Mouse (Mus musculus) midbrain, embryonic 11.5 days (tissue): ENCODE results near the gene Lmo2. TPM values are rescaled to one million over a fixed set of nuclear protein-coding genes. Genes with fewer than 3 reads are reported as not detected.
A peak's percentile ranks its signal among the peaks of the same experiment; 100 is the strongest.

Experiments used
- ATAC-seq: fragments of 200-750 bp; cut with Nextera tagmentation; 2 replicates; pipeline ENCODE4 v1.8.0; 2017; ENCODE audit warnings: moderate TSS enrichment, moderate library complexity; ENCODE audit not compliant: low FRiP score
- DNase-seq: peaks from one replicate; pipeline ENCODE4 v3.0.0; 2015; ENCODE audit warnings: low spot score; ENCODE audit errors: missing footprints
- H3K27ac ChIP-seq: fragments of 300-500 bp; sonication (generic); 2 replicates; pipeline ENCODE4 v1.5.1; 2014; ENCODE audit warnings: low read depth, low read length
- H3K27me3 ChIP-seq: fragments of 300-500 bp; sonication (generic); 2 replicates; pipeline ENCODE4 v1.6.1; 2014; ENCODE audit warnings: mild to moderate bottlenecking, low read length, moderate library complexity, mixed read lengths; ENCODE audit not compliant: control insufficient read depth, insufficient read depth
- H3K36me3 ChIP-seq: fragments of 300-500 bp; sonication (generic); 2 replicates; pipeline ENCODE4 v1.6.1; 2014; ENCODE audit warnings: mild to moderate bottlenecking, low read length, moderate library complexity, mixed read lengths; ENCODE audit not compliant: control insufficient read depth, insufficient read depth
- H3K4me1 ChIP-seq: fragments of 300-500 bp; sonication (generic); 2 replicates; pipeline ENCODE4 v1.6.1; 2014; ENCODE audit warnings: low read length; ENCODE audit not compliant: control insufficient read depth, insufficient read depth
- H3K4me2 ChIP-seq: fragments of 300-500 bp; sonication (generic); 2 replicates; pipeline ENCODE4 v1.6.1; 2014; ENCODE audit warnings: mild to moderate bottlenecking, moderate library complexity
- H3K4me3 ChIP-seq: fragments of 300-500 bp; sonication (generic); 2 replicates; pipeline ENCODE4 v1.5.1; 2014; ENCODE audit warnings: low read depth, low read length
- H3K9ac ChIP-seq: fragments of 300-500 bp; sonication (generic); 2 replicates; pipeline ENCODE4 v1.6.1; 2014; ENCODE audit warnings: low read length
- H3K9me3 ChIP-seq: fragments of 300-500 bp; sonication (generic); 2 replicates; pipeline ENCODE4 v1.6.1; 2016; ENCODE audit warnings: low read length; ENCODE audit not compliant: control insufficient read depth
- WGBS: fragments of 180-500 bp; shearing (Covaris S2); extraction: QIAGEN DNeasy Blood & Tissue Kit; methylation state at CpG from one replicate; pipeline ENCODE4 v1.1.7; 2014; 5-methylcytosine and 5-hydroxymethylcytosine counted together
- polyA plus RNA-seq: library from polyadenylated mRNA; unstranded; fragments of >200 nt; fragmentation: Nextera tagmentation; extraction: Ambion mirVana; gene quantifications from 2 replicates; pipeline ENCODE4 v1.2.1, GENCODE M21; 2014

Gene Lmo2
- polyA plus RNA-seq, 1 experiment from 2014 or later, result 28.6 TPM

DNA sequence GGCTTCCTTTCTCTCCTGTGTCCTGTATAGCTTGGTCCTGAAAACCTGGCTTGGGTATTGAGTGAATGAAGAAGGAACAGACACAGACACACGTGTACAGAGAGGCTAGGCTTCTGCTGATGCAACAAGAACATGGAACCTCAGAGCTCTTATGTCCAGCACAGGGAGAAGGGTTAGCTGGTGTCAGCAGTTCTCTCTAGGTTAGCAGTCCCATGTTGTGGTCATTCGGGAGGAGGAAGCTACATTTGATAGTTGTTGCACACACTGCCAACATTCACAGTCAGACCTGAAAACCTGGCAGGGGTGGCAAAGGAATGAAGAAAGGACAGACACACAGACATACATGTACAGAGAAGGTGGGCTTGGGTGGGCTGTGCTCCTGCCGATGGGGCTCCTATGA is 2.1 kb upstream of the Lmo2 start:
- Histone ChIP-seq H3K9ac (no peak overlapping the region), H3K27ac (no peak overlapping the region), H3K27me3 (no peaks in the 10 kb centered on the region), H3K4me2 (no peak overlapping the region), H3K4me3 (no peak overlapping the region), H3K36me3 (no peaks in the 10 kb centered on the region), H3K4me1 (no peaks in the 10 kb centered on the region), H3K9me3 (no peaks in the 10 kb centered on the region)
- DNase-seq (no peak), ATAC-seq (no peak)
- WGBS, result 75% methylated on average over 3 of the region's 3 CpGs

DNA sequence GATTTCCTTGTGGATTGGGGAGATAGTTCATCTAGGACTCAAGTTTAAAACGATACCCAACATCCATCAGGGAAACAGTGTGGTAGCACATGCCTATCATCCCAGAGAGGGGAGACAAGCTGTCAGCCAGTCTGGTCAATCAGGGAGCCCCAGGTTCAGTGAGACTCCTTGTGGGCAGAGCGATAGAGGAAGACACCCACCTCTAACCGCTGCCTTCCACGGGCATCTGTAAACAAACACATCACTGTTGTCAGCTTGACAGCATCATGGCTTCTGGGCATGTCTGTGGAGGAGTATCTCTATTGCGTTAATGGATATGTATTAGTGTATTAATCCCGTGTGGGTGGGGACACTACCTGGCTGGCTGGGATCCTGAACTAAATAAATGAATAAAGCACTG is 919 bp upstream of the Lmo2 start:
- ATAC-seq (no peak), DNase-seq (no peak)
- no peak overlapping the region for H3K4me2 ChIP-seq
- no peaks in the 10 kb centered on the region for H3K9me3 ChIP-seq
- H3K36me3 ChIP-seq, result no peaks in the 10 kb centered on the region
- H3K9ac ChIP-seq, result no peak overlapping the region
- H3K27me3 ChIP-seq, result no peaks in the 10 kb centered on the region
- WGBS, result 89% methylated on average over 6 of the region's 6 CpGs
- H3K27ac ChIP-seq, result no peak overlapping the region
- no peaks in the 10 kb centered on the region for H3K4me1 ChIP-seq
- H3K4me3 ChIP-seq, result no peak overlapping the region

DNA sequence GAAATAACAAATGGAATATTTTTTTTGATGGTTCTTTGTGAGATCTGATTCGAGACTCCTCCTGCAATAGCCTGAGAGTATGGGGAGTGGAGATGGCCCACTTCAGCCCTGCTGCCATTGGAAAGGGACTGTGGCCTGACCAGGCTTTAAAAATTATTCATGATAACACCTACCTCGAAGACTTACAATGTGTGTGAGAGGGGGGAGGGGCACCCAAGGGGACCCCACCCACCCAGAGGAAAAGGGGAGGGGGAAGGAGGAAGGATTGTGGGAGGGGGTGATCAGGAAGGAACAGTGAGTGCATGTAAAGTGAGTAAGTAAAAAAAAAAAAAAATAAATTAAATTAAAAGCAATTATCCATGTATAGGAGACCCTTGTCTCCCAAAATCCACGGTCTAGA is 848 bp downstream of the Lmo2 start:
- Histone ChIP-seq H3K27me3 (no peaks in the 10 kb centered on the region), H3K9me3 (no peaks in the 10 kb centered on the region), H3K36me3 (no peaks in the 10 kb centered on the region), H3K4me3 (no peak overlapping the region), H3K4me2 (no peak overlapping the region), H3K27ac (no peak overlapping the region), H3K4me1 (no peaks in the 10 kb centered on the region), H3K9ac (no peak overlapping the region)
- ATAC-seq (no peak), DNase-seq (no peak)
- 80% methylated on average over 3 of the region's 3 CpGs for WGBS

DNA sequence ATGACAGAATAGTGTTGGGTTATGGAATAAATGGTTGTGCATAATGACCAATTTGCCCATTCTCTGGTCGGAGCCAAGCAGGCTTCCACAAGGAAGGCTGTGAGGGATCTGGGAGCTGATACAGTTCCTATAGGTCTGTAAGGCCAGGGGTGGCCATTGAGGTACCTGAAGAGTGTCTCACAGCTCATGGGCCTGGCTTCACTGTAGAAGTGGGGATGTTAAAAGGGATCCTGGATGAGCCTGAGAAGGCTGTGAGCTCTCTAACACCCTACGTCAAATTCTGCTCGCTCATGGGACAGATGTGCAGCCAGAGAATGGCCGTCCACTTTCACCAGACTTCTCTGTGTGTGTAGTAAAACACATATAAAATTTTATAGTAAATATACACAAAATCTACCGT is 1.3 kb downstream of the Lmo2 start:
- H3K27me3 ChIP-seq, result no peaks in the 10 kb centered on the region
- DNase-seq (no peak), ATAC-seq (no peak)
- no peaks in the 10 kb centered on the region for H3K4me1 ChIP-seq
- H3K4me3 ChIP-seq, result no peak overlapping the region
- H3K9ac ChIP-seq, result no peak overlapping the region
- no peak overlapping the region for H3K27ac ChIP-seq
- no peaks in the 10 kb centered on the region for H3K36me3 ChIP-seq
- WGBS, result 84% methylated on average over 5 of the region's 5 CpGs
- H3K9me3 ChIP-seq, result no peaks in the 10 kb centered on the region
- no peak overlapping the region for H3K4me2 ChIP-seq

DNA sequence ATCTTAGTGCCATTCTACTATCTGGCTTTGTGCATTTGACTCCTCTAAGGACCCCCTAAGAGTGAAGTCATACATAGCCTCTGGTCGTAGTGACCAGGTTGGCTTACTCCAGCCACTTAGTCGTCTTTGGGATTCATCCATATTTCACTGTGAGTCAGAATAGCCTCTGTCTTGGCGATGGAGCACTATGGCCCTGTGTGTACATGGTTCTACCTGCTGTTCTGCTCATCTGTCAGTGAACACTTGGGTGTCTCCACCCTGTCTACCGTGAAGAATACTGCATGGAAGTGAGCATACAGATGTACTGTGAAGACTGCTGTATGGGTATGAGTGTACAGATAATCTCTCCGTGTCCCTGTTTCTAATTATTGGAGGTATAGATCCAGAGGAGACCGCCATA is 1.8 kb downstream of the Lmo2 start:
- no peak overlapping the region for H3K9ac ChIP-seq
- ATAC-seq (no peak), DNase-seq (no peak)
- no peaks in the 10 kb centered on the region for H3K9me3 ChIP-seq
- WGBS, result 91% methylated on average over 6 of the region's 6 CpGs
- no peaks in the 10 kb centered on the region for H3K36me3 ChIP-seq
- H3K4me3 ChIP-seq, result no peak overlapping the region
- no peak overlapping the region for H3K27ac ChIP-seq
- H3K27me3 ChIP-seq, result no peaks in the 10 kb centered on the region
- H3K4me2 ChIP-seq, result no peak overlapping the region
- no peaks in the 10 kb centered on the region for H3K4me1 ChIP-seq

DNA sequence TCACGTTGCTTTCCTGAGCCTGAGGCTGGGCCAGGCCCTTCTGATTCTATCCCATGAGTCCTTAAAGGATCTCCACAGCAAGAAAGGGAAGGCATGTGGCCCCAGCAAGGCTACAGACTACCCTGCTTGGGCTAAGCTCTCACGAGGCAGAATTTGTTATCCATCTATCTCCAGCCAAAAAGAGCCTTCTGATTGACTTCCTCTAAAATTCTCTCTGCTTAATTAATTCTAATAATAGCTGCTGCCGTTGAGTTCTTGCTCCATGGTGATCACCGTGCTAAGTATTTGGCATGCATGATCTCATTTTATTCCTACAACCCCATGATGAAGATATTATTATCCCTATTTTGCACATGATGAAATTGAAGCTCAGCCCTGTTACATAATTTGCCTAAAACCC is 4.6 kb downstream of the Lmo2 start:
- 76% methylated on average over 4 of the region's 4 CpGs for WGBS
- no peak for DNase-seq
- Histone ChIP-seq H3K27me3 (no peaks in the 10 kb centered on the region), H3K9me3 (no peaks in the 10 kb centered on the region), H3K27ac (no peak overlapping the region), H3K4me1 (no peaks in the 10 kb centered on the region), H3K36me3 (no peaks in the 10 kb centered on the region), H3K4me3 (no peak overlapping the region), H3K4me2 (no peak overlapping the region), H3K9ac (no peak overlapping the region)
- no peak for ATAC-seq

DNA sequence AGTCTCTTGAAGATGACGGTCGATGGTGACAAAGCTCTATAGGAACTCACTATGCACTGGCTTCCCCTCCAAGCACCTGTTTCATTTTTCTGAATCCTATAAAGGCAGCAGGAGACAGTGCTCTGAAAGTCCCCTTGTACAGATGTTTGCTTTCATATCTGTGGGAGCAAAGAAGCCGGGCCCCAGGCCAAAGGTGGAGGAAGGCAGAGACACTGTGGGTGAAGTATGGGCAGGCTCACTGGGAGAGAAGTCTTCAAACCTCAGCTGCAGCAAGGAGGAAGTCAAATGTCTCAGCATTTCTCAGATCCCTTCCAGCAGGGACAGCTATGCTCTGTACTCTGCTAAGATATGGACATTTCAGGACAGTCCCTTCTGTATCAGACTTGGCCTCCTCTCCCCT is 7.6 kb downstream of the Lmo2 start:
- H3K27me3 ChIP-seq, result no peaks in the 10 kb centered on the region
- H3K4me2 ChIP-seq, result no peak overlapping the region
- no peak overlapping the region for H3K9ac ChIP-seq
- no peak for ATAC-seq
- no peak overlapping the region for H3K4me3 ChIP-seq
- no peak overlapping the region for H3K27ac ChIP-seq
- no peaks in the 10 kb centered on the region for H3K9me3 ChIP-seq
- H3K36me3 ChIP-seq, result no peaks in the 10 kb centered on the region
- no peak for DNase-seq
- 92% methylated on average over 3 of the region's 3 CpGs for WGBS
- no peaks in the 10 kb centered on the region for H3K4me1 ChIP-seq

DNA sequence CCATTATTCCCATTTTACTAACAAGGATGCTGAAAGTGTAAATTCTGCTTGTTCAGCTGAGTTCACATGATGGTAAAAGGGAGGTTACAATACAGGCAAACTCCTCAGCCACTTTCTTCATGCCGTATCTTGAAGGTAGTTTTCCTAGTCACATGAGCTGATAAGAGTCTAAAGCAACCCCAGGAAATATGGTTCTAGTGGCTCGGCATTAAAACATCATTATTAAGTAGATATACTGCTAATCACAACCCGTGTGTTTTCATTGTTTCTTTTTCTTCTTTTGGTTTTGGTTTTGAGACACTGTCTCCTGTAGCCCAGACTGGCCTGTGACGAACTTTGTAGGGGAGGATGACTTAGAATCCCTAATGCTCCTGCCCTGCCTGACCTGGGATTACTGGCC is 10.4 kb downstream of the Lmo2 start:
- no peak overlapping the region for H3K27ac ChIP-seq
- H3K36me3 ChIP-seq, result no peaks in the 10 kb centered on the region
- no peak overlapping the region for H3K4me2 ChIP-seq
- no peak overlapping the region for H3K9ac ChIP-seq
- ATAC-seq, result no peak
- 75% methylated on average over 4 of the region's 4 CpGs for WGBS
- peaks cover 13% of the 10 kb centered on the region for H3K27me3 ChIP-seq
- no peaks in the 10 kb centered on the region for H3K9me3 ChIP-seq
- H3K4me1 ChIP-seq, result peaks cover 4% of the 10 kb centered on the region
- H3K4me3 ChIP-seq, result no peak overlapping the region
- DNase-seq, result no peak

DNA sequence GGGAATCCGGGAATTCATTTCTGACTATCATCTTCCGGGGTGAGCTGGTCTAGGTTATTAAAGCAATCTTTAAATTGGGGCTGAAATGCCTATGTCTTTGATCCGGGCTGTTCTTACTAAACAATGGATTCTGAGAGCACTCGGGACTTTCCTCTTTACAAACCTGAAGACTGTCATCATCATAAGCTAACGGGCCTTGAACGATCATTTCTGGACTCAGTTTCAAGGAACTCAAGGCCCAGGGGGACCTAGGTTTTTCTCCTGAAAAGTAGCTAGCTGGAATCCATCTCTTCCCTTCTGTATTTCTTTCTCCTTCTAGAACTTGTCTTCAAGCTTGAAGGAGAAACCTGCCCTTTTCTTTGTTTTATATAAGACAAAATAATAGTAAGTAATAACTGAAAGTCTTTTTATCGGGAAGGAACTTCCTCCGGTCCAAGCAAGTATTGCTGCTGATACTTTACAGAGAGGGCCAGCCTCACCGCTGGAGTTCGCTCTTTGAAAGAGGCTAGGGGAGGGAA is 11.2 kb downstream of the Lmo2 start:
- Histone ChIP-seq H3K4me1 (peaks cover 4% of the 10 kb centered on the region), H3K4me2 (peak overlapping the region; percentile 93), H3K27me3 (peaks cover 13% of the 10 kb centered on the region), H3K9me3 (no peaks in the 10 kb centered on the region), H3K9ac (peak overlapping the region; percentile 84), H3K4me3 (peak overlapping the region; percentile 74), H3K27ac (peak overlapping the region; percentile 75; the same call in 1 of the 2 replicates), H3K36me3 (no peaks in the 10 kb centered on the region)
- ATAC-seq (no peak), DNase-seq (no peak)
- 24% methylated on average over 10 of the region's 10 CpGs for WGBS
